Mouse (Mus musculus) effector memory CD4-positive, alpha-beta T cell, adult 5 months (primary cell): ENCODE measurements around the gene Gm12248. TPM values are rescaled to one million over a fixed set of nuclear protein-coding genes. Genes with fewer than 3 reads are reported as not detected.

Source experiments
- polyA plus RNA-seq: library from polyadenylated mRNA; unstranded; fragments of 100-300 nt; shearing (Covaris generic); gene quantifications from one replicate; pipeline ENCODE4 v1.2.1, GENCODE M21; 2017

Gene Gm12248
- polyA plus RNA-seq = not detected

DNA sequence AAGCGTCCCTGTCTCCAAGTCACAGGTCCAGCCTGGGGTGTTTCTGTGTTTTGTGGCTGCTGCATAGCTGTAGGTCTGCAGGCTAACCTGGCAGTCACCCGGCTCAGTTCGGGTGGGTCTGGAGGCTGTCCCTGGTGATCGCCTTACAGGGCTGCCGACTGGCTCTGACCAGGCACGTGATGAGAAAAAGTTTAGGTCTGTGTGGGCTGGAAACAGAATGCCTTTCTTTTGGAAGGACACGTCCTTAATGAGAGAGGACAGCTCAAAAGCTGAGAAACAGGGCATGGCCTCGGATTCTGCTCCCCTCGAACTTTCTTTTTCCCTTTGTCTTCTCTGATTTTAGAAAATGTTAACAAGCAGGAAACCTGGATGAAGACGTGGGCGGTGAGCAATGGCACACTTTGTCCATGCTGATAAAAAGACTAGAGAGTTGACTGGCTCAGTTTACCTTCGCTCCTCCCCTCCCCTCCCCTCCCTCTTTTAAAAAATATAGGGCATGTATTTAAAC, at the start of gene Gm12248:
Gm12248 (minus strand) TSS at position 114 of the 508 bp plus-strand sequence.

GRCm38 (mm10) chr11:58103697-58104306, 10.9 kb upstream of the Gm12248 start, which contains the start of gene Cnot8:
Cnot8 (plus strand) TSS chr11:58104153.

Other genes starting within 250 kb of the Gm12248 start
- 110 TPM for gene Larp1, start 84.1 kb downstream of the Gm12248 start, polyA plus RNA-seq
- gene Cnot8, start 11.0 kb upstream of the Gm12248 start, polyA plus RNA-seq = 68.4 TPM
- gene Gemin5, start 75.4 kb upstream of the Gm12248 start, polyA plus RNA-seq = 10.3 TPM
- 23.5 TPM for gene Mrpl22, start 78.5 kb upstream of the Gm12248 start, polyA plus RNA-seq
- gene Igtp, start 106.4 kb upstream of the Gm12248 start, polyA plus RNA-seq = 175 TPM
- gene Irgm2, start 106.5 kb upstream of the Gm12248 start, polyA plus RNA-seq = 46.9 TPM
- gene 4930438A08Rik, start 181.7 kb upstream of the Gm12248 start, polyA plus RNA-seq = not detected
- 42.3 TPM for gene Zfp692, start 213.9 kb upstream of the Gm12248 start, polyA plus RNA-seq
- gene Zfp672, start 237.2 kb upstream of the Gm12248 start, polyA plus RNA-seq = 44.2 TPM
- gene Sh3bp5l, start 237.6 kb upstream of the Gm12248 start, polyA plus RNA-seq = 18.9 TPM